Mouse (Mus musculus): ENCODE measurements around the gene Gtf2e1. TPM values are rescaled to one million over a fixed set of nuclear protein-coding genes. Genes with fewer than 3 reads are reported as not detected.

Gene Gtf2e1
- polyA plus RNA-seq, 1 experiment from 2014 or later, result 23.5 TPM

- H3K27ac ChIP-seq (ENCODE audit: low read depth, low read length), result no peak overlapping the region
- no peak for ATAC-seq (ENCODE audit: low read depth)
- no peak overlapping the region for H3K4me3 ChIP-seq (ENCODE audit: low read depth, low read length)
- H3K9ac ChIP-seq (replicated peaks; ENCODE audit: low read depth, low read length), result no peak overlapping the region
- no peaks in the 10 kb centered on the region for H3K4me1 ChIP-seq (ENCODE audit: control insufficient read depth, insufficient read depth, low read length)
- H3K9me3 ChIP-seq (ENCODE audit: control insufficient read depth, low read length), result no peaks in the 10 kb centered on the region
- 56% methylated on average over 6 of the region's 6 CpGs for WGBS
- H3K27me3 ChIP-seq (ENCODE audit: control insufficient read depth, insufficient read depth, low read length), result no peaks in the 10 kb centered on the region
- H3K4me2 ChIP-seq (ENCODE audit: low read depth, low read length), result no peak overlapping the region
- H3K36me3 ChIP-seq (ENCODE audit: control insufficient read depth, insufficient read depth, low read length), result no peaks in the 10 kb centered on the region
These were observed 22.8 kb upstream of the Gtf2e1 start for GRCm38 (mm10) chr16:37562414-37562813.

DNA sequence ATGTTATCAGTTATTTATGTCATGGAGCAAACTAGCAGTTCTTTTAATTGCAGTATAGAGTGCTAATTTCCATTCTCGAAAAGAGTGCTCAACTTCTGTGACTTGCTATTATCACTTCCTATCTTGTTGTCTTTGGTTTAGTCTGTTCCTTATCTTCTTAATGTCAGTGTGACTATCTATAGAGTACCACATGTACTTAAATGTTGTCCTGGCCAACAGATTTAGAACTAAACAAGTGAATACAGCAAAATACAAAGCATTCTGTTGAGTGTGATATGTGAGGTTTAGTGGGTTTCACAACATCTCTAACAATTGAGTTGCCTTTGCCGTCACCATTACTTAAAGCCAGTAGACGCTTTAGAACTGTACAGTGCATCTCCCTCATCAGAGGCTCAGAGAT, 13.2 kb upstream of the Gtf2e1 start:
- ATAC-seq (ENCODE audit: low read depth), result no peak

GRCm38 (mm10) chr16:37550981-37551380, 11.4 kb upstream of the Gtf2e1 start:
- no peak for ATAC-seq (ENCODE audit: low read depth)
- no peak overlapping the region for H3K4me3 ChIP-seq (ENCODE audit: low read depth, low read length)
- 81% methylated on average over 2 of the region's 2 CpGs for WGBS
- no peak overlapping the region for H3K9ac ChIP-seq (replicated peaks; ENCODE audit: low read depth, low read length)
- no peaks in the 10 kb centered on the region for H3K36me3 ChIP-seq (ENCODE audit: control insufficient read depth, insufficient read depth, low read length)
- H3K4me1 ChIP-seq (ENCODE audit: control insufficient read depth, insufficient read depth, low read length), result peaks cover 4% of the 10 kb centered on the region; the same call in 1 of the 2 replicates
- no peak overlapping the region for H3K4me2 ChIP-seq (ENCODE audit: low read depth, low read length)
- no peaks in the 10 kb centered on the region for H3K27me3 ChIP-seq (ENCODE audit: control insufficient read depth, insufficient read depth, low read length)
- H3K9me3 ChIP-seq (ENCODE audit: control insufficient read depth, low read length), result no peaks in the 10 kb centered on the region
- H3K27ac ChIP-seq (ENCODE audit: low read depth, low read length), result no peak overlapping the region

More for the DNA sequence above, 13.2 kb upstream of the Gtf2e1 start:
- Histone ChIP-seq H3K4me1 (ENCODE audit: control insufficient read depth, insufficient read depth, low read length) (peaks cover 4% of the 10 kb centered on the region; the same call in 1 of the 2 replicates), H3K36me3 (ENCODE audit: control insufficient read depth, insufficient read depth, low read length) (no peaks in the 10 kb centered on the region), H3K4me2 (ENCODE audit: low read depth, low read length) (no peak overlapping the region), H3K27ac (ENCODE audit: low read depth, low read length) (no peak overlapping the region), H3K27me3 (ENCODE audit: control insufficient read depth, insufficient read depth, low read length) (no peaks in the 10 kb centered on the region), H3K9me3 (ENCODE audit: control insufficient read depth, low read length) (no peaks in the 10 kb centered on the region), H3K9ac (replicated peaks; ENCODE audit: low read depth, low read length) (no peak overlapping the region), H3K4me3 (ENCODE audit: low read depth, low read length) (no peak overlapping the region)
- 95% methylated on average over 3 of the region's 3 CpGs for WGBS

- WGBS, result 34% methylated on average over 3 of the region's 3 CpGs
- no peak for ATAC-seq (ENCODE audit: low read depth)
- no peaks in the 10 kb centered on the region for H3K27me3 ChIP-seq (ENCODE audit: control insufficient read depth, insufficient read depth, low read length)
These were observed 10.7 kb upstream of the Gtf2e1 start for GRCm38 (mm10) chr16:37550266-37550665.

DNA sequence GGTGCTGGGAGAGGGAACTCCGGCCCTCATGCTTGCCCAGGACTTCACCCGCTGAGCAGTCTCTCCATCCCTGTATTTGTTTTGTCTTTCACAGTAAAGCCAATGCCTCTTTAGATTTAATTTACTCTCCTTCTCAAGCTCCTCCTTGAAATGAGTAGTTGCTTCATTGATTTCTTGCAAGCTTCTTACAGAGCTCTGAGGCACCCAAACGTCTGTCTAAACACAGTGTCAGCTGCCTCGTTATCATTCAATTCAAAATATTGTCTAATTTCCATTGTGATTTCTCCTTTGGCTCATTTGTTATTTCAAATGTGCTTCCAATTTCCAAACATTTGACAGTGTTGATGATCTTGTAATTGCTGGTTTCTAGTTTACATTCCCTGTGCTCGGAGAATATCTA, 6.7 kb upstream of the Gtf2e1 start:
- peak overlapping the region; percentile 60; the same call in 1 of the 2 replicates for H3K27ac ChIP-seq (ENCODE audit: low read depth, low read length)
- ATAC-seq (ENCODE audit: low read depth), result no peak

More at GRCm38 (mm10) chr16:37550266-37550665, 10.7 kb upstream of the Gtf2e1 start:
- H3K9me3 ChIP-seq (ENCODE audit: control insufficient read depth, low read length), result no peaks in the 10 kb centered on the region
- peaks cover 4% of the 10 kb centered on the region; the same call in 1 of the 2 replicates for H3K4me1 ChIP-seq (ENCODE audit: control insufficient read depth, insufficient read depth, low read length)
- no peak overlapping the region for H3K4me3 ChIP-seq (ENCODE audit: low read depth, low read length)
- H3K9ac ChIP-seq (replicated peaks; ENCODE audit: low read depth, low read length), result no peak overlapping the region
- no peak overlapping the region for H3K4me2 ChIP-seq (ENCODE audit: low read depth, low read length)
- H3K27ac ChIP-seq (ENCODE audit: low read depth, low read length), result no peak overlapping the region
- no peaks in the 10 kb centered on the region for H3K36me3 ChIP-seq (ENCODE audit: control insufficient read depth, insufficient read depth, low read length)

DNA sequence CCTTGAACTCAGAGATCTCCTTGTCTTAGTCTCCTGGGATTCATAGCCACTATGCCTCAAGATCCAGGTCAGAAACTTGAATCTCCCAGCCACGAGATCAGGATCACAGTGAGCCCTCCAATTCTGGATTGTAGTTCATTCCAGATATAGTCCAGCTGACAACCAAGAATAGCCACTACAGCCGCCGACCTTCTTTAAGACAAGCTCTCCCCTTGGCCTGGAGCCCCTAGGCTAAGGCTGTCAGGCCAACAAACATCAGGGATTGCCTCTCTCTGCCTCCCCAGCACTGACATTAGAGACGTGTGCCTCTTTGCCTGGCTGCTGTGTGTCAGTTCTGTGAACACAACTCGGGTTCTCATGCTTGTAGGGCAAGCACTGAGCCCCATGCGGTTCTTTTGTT, 1.2 kb upstream of the Gtf2e1 start:
- H3K36me3 ChIP-seq (ENCODE audit: control insufficient read depth, insufficient read depth, low read length), result peaks cover 3% of the 10 kb centered on the region; the same call in 1 of the 2 replicates
- H3K4me3 ChIP-seq (ENCODE audit: low read depth, low read length), result no peak overlapping the region
- H3K4me2 ChIP-seq (ENCODE audit: low read depth, low read length), result peak overlapping the region; percentile 47; the same call in 1 of the 2 replicates
- no peak overlapping the region for H3K9ac ChIP-seq (replicated peaks; ENCODE audit: low read depth, low read length)
- no peaks in the 10 kb centered on the region for H3K9me3 ChIP-seq (ENCODE audit: control insufficient read depth, low read length)
- ATAC-seq (ENCODE audit: low read depth), result no peak
- H3K27me3 ChIP-seq (ENCODE audit: control insufficient read depth, insufficient read depth, low read length), result no peaks in the 10 kb centered on the region
- 87% methylated on average over 6 of the region's 6 CpGs for WGBS
- peaks cover 5% of the 10 kb centered on the region; the same call in 1 of the 2 replicates for H3K4me1 ChIP-seq (ENCODE audit: control insufficient read depth, insufficient read depth, low read length)
- no peak overlapping the region for H3K27ac ChIP-seq (ENCODE audit: low read depth, low read length)

More for the DNA sequence above, 6.7 kb upstream of the Gtf2e1 start:
- H3K4me3 ChIP-seq (ENCODE audit: low read depth, low read length), result no peak overlapping the region
- H3K36me3 ChIP-seq (ENCODE audit: control insufficient read depth, insufficient read depth, low read length), result peaks cover 3% of the 10 kb centered on the region; the same call in 1 of the 2 replicates
- H3K4me2 ChIP-seq (ENCODE audit: low read depth, low read length), result no peak overlapping the region
- H3K27me3 ChIP-seq (ENCODE audit: control insufficient read depth, insufficient read depth, low read length), result no peaks in the 10 kb centered on the region
- no peaks in the 10 kb centered on the region for H3K9me3 ChIP-seq (ENCODE audit: control insufficient read depth, low read length)
- 71% methylated on average over 5 of the region's 5 CpGs for WGBS
- peaks cover 4% of the 10 kb centered on the region; the same call in 1 of the 2 replicates for H3K4me1 ChIP-seq (ENCODE audit: control insufficient read depth, insufficient read depth, low read length)
- H3K9ac ChIP-seq (replicated peaks; ENCODE audit: low read depth, low read length), result no peak overlapping the region

GRCm38 (mm10) chr16:37539240-37539610, 364 bp downstream of the Gtf2e1 start:
- Histone ChIP-seq H3K4me1 (ENCODE audit: control insufficient read depth, insufficient read depth, low read length) (peaks cover 5% of the 10 kb centered on the region; the same call in 1 of the 2 replicates), H3K9me3 (ENCODE audit: control insufficient read depth, low read length) (no peaks in the 10 kb centered on the region), H3K4me2 (ENCODE audit: low read depth, low read length) (peak overlapping the region; percentile 61), H3K4me3 (ENCODE audit: low read depth, low read length) (peak overlapping the region; percentile 73), H3K27ac (ENCODE audit: low read depth, low read length) (peak overlapping the region; percentile 94), H3K27me3 (ENCODE audit: control insufficient read depth, insufficient read depth, low read length) (no peaks in the 10 kb centered on the region), H3K9ac (replicated peaks; ENCODE audit: low read depth, low read length) (peak overlapping the region; percentile 82), H3K36me3 (ENCODE audit: control insufficient read depth, insufficient read depth, low read length) (peaks cover 3% of the 10 kb centered on the region; the same call in 1 of the 2 replicates)
- ATAC-seq (ENCODE audit: low read depth), result peak; percentile 55
- WGBS, result under 1% methylated on average over 22 of the region's 22 CpGs

DNA sequence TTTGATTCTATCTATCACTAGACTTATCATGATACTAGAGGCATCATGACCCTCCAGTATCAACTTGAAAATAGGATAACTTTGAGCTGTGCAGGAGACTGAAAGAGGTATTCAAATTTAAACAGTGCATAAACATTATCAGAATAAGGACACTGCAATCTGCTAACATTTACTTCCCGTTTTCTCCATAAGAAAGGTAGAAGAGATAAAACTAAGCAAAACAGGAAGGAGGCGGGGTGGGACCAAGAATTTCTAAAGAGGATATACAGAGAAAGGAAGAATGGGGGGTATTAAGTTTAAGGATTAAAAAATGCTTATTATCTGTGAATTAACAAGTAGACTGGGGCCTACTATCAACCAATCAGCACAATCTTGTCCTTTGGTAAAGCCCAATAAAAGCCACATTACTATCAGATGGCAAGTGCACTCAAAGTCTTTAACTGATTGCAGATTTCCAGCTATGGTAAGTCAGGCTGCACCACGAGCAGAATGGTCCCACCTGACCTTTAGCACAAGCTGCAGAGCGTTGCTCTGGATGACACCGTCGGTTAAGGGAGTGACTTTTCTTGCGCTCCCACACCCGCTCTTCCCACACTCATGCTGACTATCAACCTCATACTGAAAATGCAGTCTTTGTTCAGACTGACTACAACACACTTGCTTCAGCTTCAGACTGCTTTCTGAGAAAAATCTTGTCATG, 6.1 kb downstream of the Gtf2e1 start:
- ATAC-seq (ENCODE audit: low read depth), result no peak
- Histone ChIP-seq H3K36me3 (ENCODE audit: control insufficient read depth, insufficient read depth, low read length) (no peaks in the 10 kb centered on the region), H3K4me3 (ENCODE audit: low read depth, low read length) (no peak overlapping the region), H3K4me2 (ENCODE audit: low read depth, low read length) (no peak overlapping the region), H3K27me3 (ENCODE audit: control insufficient read depth, insufficient read depth, low read length) (no peaks in the 10 kb centered on the region), H3K27ac (ENCODE audit: low read depth, low read length) (no peak overlapping the region), H3K9me3 (ENCODE audit: control insufficient read depth, low read length) (no peaks in the 10 kb centered on the region), H3K9ac (replicated peaks; ENCODE audit: low read depth, low read length) (no peak overlapping the region), H3K4me1 (ENCODE audit: control insufficient read depth, insufficient read depth, low read length) (0 out of 2 replicates have a peak, but pooled peaks cover 5% of the 10 kb centered on the region)
- 90% methylated on average over 8 of the region's 8 CpGs for WGBS

DNA sequence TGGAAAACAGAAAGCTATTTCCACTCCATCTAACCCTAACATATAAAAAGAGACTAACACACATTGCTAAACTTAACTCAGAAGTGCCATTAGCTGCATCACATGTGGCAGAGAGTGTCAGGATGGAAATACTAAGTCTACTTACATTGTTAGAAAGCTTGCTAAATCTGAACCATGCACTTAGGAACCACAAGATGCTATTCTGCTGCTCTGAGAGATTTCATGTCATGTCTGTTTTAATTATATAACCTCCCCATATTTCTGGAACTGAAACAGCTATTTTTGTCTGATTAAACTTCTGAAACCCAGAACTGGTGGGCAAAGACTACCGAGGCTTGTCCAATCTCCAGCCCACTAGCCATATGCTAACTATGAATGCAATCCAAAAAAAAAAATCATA, 7.5 kb downstream of the Gtf2e1 start:
- Histone ChIP-seq H3K4me3 (ENCODE audit: low read depth, low read length) (no peak overlapping the region), H3K27ac (ENCODE audit: low read depth, low read length) (no peak overlapping the region), H3K4me1 (ENCODE audit: control insufficient read depth, insufficient read depth, low read length) (0 out of 2 replicates have a peak, but pooled peaks cover 4% of the 10 kb centered on the region), H3K27me3 (ENCODE audit: control insufficient read depth, insufficient read depth, low read length) (no peaks in the 10 kb centered on the region), H3K4me2 (ENCODE audit: low read depth, low read length) (no peak overlapping the region), H3K9ac (replicated peaks; ENCODE audit: low read depth, low read length) (no peak overlapping the region), H3K36me3 (ENCODE audit: control insufficient read depth, insufficient read depth, low read length) (no peaks in the 10 kb centered on the region), H3K9me3 (ENCODE audit: control insufficient read depth, low read length) (no peaks in the 10 kb centered on the region)
- WGBS, result 97% methylated on average over 1 of the region's 1 CpGs
- ATAC-seq (ENCODE audit: low read depth), result no peak

Measured in neural tube, embryonic 14.5 days (tissue).